Mouse (Mus musculus) liver, embryonic 14.5 days (tissue): ENCODE data around the gene Cyp27a1.

Source experiments
- CTCF ChIP-seq: IDR thresholded peaks from 2 replicates; pipeline ENCODE4 v1.5.1; 2016; ENCODE audit warnings: antibody characterized with exemption, low read depth, control low read depth
- EP300 ChIP-seq: IDR thresholded peaks from 2 replicates; pipeline ENCODE4 v1.6.1; 2016; ENCODE audit warnings: antibody characterized with exemption, low read depth

GRCm38 (mm10) chr1:74740846-74741245 lies 27.5 kb downstream of the Cyp27a1 start:
- TF ChIP-seq CTCF (no peak), EP300 (no peak)
